Mouse (Mus musculus): Measurements from ENCODE around the gene Csnk2b.

Gene Csnk2b

DNA sequence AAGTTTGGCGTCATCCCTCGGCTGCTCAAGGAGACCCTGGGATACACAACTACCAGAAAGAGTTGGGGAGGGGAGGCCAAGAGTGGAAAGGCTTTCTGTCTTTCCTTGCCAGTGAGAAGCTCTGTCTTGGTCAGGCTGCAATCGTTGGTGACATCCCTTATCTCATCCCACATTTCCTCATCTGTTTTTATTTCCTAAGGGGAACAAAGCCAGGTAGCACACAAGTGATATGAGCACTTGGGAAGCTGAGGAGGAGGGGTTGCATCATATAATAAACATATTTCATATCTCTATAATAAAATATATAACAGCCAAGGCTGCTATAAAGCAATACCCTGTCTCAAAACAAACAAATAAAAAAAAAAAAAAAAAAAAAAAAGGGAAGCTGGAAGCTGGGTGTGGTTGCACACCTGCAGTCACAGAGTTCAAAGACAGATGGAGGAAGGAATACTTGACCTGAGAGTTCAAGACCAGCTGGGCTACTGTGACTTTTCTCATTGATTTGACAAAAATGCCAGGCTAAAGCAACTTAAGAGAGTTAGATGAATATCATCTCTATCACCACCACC, 37.8 kb downstream of the Csnk2b start:
- DNase-seq: no peak

DNA sequence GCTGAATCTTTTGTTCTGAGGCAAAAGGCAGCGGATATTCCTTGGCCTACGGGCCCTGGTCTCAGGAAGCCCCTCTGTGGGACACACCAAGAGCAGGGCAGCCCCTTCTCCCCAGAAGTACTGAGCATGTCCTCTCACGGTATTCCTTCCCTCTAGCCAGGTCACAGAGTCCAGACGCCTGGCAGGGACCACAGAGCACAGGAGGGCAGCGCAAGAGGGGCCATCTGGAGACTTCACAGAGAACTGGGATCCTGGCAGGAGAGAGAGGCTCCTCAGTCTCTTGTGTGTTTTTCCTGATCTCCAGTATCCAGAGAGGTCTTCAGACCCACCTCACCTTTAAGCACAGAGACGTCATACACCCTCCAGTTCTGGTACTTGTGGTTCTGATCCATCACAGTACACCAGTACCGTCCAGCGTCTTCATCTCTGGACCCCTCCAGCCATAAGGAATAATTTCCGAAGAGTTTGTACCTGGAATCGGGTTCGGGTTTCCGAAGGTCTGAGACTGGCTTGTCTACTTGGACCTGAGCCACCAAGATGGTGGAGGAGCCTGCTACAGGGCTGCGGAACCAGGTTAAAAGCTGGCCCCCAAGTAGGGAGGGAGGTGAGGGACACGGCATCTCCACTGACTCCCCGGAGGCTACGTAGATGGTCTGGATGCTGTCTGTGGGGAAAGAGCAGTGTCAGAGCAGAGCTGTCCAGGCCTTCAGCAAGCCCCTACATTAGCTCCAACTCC, 38.8 kb downstream of the Csnk2b start:
- peak; percentile 75 for DNase-seq

DNA sequence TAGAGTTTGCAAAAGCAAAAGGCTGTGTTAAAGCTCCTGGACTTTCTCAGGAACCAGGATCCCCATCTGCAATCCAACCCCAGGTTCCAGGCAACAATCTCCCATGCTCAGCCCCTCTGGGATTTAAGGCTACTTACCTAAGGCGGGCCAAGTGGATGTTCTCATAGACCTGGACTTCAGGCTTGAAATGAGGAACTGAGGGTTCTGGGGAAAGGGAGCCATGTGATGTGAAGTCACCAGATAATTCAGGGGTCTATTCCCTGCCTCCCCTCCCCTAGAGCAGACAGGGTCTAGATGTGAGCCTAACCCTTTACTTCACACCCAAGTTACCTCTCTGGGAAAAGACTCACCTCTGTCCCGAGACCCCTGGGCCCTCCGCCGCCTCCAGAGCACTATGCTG, 41.1 kb downstream of the Csnk2b start:
- no peak for DNase-seq

DNA sequence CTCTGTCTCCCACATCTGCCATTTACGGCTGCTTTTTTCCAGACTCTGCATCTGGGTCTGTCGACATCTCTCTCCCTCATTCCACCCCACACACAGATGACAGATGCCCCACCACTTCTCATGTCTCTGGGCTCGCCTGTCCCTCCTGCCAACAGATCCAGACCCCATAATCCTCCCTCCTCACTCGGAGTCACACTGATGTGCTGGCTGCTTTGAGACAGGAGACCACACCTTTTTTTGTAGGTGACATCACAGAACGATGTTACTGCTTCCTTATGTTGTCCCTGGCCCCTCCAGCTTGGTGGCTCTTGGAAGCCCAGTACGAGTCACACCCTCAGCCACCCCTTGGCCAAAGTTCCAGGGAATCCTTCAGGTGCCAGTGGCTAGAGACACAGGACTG, 41.6 kb downstream of the Csnk2b start:
- no peak for DNase-seq

DNA sequence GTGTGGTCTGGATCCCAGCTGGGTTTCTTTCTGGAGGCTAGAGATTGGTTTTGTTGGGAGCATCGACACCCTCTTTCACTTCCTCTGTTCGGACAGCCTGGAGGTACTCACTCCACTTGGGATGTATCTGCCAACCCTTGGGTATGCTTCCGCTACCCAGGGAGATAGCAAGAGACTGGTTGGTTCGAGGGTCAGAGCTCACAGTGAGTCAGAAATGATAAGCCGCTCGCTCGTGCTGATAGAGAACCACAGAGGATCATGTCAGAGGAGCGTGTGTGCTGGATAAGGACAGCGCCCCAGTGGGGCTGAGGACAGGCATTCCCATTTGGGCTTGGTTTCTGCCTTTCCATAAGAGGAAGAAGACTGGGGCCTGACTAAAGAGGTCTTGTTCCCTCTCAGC, 42.1 kb downstream of the Csnk2b start:
- DNase-seq: no peak

DNA sequence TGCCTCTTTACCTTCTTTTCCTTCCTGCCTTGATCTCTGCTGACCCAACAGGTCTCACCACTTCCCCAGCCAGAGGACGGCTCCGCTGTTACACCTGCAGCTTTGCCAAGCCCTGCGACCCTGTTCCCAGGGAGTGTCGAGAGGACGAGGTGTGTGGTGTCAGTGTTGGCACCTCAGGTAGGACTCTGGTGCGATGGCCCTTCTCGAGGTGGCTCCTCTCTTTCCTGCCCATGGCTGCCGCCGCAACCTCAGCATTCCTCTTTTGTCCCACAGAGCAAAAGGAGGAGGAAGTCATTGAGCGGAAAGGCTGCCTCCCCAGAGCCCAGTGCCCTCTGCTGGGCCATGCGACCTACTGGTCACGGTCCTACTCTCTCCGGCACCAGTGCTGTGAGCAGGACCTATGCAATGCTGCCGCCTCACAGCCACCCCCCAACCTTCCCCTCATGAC, 44.0 kb downstream of the Csnk2b start, which contains the start of gene Ly6g6d:
Gene Ly6g6d (minus strand): TSS at position 280 of the 448 bp plus-strand sequence.
- no peak for DNase-seq

DNA sequence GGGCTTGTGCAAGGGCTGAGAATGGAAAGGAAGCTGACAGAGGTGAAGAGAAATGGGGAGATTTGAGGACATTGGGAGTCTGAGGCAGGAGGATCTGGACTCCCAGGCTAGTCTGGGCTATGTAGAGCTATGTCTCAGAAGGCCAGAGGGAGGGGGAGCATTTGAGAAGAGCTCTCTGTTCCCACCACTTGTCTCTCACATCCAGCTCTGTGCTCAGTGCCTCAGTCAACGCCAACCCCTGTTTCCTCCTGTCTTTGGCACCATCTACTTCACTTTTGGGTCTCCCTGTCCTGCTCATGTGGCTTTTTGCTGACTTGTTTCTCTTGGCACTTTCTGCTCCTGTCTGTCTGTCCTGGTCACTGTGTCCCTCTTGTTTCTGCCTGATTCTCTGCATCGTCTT, 44.6 kb downstream of the Csnk2b start:
- no peak for DNase-seq

DNA sequence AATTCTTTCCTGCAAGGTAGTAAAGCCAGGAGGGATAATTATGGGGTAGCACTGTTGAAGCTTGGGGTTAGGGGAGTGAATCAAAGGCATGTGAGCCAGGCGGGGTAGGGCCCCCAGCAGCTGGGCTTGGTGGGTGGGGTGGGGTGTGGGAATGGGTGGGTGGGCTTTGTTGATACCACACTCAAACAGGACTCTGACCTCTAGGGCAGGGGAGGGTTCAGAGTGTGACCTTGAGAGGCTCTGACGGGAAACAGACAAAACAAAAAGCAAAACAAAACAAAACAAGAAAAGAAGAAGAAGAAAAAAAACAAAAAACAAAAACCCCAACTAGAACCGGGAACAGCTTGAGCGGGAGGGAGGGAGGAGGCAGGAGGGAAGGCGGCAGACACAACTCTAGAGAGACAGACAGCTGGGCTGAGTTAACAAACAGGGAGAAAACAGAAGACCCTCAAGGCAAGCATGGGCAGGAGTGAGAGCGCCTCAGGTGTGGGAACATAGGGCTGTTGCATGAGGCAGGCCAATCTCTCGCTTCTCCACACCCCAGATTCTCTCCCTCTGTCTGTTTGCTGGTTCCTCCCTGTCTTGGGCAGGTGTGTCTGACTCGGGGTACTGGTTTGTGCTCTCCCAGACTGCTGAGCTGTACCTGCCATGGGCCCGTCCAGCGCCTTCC, 45.2 kb downstream of the Csnk2b start, which contains the start of gene Ly6g6e:
Gene Ly6g6e (plus strand): TSS at position 396 of the 670 bp plus-strand sequence.
- no peak for DNase-seq

DNA sequence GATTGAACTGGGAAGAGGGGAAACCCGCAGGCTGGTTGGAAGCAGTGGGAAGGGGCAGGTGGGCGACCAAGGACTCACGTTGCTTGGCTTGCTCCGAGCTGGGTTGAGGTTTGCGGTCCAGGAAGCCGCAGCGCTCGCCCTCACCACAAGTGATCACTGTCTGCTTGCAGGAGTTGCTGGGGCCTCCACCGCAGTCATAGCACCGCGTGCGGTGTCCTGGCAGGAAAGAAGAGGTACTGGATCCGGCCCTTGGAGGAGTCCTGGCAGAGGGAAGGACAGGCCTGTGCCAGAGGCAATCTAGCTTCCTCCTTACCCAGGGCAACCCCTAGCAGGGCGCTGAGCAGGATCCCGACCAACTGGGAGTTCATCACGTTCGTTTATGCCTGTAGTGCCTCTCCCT, 47.8 kb downstream of the Csnk2b start:
- peak; percentile 80 for DNase-seq

DNA sequence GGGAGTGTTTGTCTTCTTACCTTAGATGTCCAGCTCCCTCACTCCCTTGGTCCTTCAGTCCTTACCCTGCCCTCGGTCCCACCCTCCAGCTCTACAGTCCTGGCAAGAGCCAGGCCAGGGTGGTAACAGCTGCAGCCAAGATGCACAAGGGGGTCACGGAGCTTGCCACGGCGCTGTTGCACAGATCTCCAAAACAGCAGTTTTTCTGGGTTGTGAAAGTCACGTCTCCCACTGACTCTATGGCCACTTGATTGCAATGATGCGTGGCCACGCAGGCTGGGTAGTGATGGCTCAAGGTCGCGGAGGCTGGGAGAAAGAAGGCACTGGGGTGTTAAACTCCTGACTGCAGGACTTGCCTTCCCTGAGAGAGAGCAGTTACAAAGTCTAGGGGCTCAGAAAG, 50.4 kb downstream of the Csnk2b start:
- no peak for DNase-seq

DNA sequence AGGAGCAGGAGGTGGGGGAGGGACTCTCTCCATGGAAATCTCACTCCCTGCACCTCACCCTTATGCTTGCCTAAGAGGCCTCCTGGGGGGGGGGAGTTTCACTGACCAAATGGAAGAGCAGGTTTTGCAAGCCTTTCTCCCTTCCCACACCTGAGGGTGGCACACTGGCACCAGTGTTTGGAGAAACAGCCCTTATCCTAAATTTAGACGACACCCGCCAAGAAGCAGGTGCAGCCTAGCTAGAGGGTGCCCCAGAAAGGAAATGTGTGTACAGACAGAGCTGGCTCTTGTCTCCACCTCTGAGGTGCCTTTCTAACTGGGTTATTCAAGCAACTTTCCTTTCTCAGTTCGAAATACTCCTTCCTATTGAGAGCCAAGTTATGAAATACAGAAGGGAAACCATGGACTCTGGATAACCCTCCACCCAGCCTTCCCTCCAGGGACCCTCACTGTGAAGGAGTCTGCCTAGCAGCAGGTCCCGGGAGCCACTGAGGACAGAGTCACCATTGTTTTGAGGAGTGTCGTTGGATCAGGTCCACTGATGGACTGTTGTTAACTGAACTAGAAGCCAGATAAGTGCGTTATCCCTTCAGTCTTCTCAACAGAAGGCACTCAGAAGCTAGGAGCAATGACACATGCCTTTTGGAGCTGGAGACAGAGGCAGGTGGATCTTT, 51.2 kb downstream of the Csnk2b start:
- peak; percentile 86 for DNase-seq

DNA sequence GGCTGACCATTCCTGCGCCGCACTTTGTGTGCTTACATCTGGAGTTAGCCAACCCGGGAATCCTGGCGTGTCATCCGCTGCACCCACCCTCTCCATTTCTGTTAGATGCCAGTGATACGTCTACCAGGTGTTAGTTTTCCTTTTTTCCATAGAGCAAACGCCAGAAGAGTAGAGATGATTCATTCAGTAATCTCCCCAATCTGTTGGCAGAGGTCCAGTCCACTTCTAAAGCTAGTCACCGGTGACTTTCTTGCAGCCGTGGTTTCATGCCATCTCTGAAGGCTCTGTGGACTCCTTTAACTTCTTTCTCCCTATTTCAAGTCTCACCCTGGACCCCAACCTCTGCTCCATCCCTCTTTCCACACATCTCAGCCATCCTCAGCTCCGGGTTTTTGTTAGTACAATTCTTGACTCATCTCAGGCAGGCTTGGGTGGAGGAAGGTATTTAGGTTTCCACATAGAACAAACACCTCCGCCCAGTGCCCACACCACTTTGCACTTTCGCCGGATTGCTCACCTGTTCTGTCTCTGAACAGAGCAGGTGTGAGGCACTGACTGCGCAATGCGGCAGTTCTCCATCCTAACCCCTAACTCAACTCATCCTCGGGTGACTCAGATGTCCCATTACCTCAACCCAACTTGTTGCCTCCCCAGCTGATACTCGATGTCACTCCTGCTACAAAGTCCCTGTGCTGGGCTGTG, 53.5 kb downstream of the Csnk2b start:
- DNase-seq: no peak
